ENCODE assay signal across 12 mouse cellular contexts in genomic region chr11:32538435-32538834, GRCm38 (mm10). TPM values are rescaled to one million over a fixed set of nuclear protein-coding genes. Genes with fewer than 3 reads are reported as not detected.
DNase-seq lines count a peak whose midpoint lies in the region; ATAC-seq and TF ChIP-seq lines count a peak whose summit lies in the region.
"Had no signal": no experiment of that assay in that cellular context is flagged by ENCODE, and none has a peak within 500 bp of the region (broad histone marks: within the 10 kb centered on the region; RNA-seq: fewer than 3 reads in every experiment).

No protein-coding gene starts in this region.

- H3K36me3 ChIP-seq in heart, adult 2 months (ENCODE audit: control insufficient read depth, insufficient read depth, low read length): no peaks in the 10 kb centered on the region
- H3K36me3 ChIP-seq in testis, adult 2 months (ENCODE audit: control insufficient read depth, insufficient read depth, low read length): no peaks in the 10 kb centered on the region
- no peaks in the 10 kb centered on the region for H3K36me3 ChIP-seq in forebrain, embryonic 14.5 days (ENCODE audit: control insufficient read depth, insufficient read depth, low read length)
- H3K36me3 ChIP-seq: embryonic facial prominence, embryonic 10.5 days had no signal

- no peaks in the 10 kb centered on the region for H3K27me3 ChIP-seq in heart, adult 2 months (ENCODE audit: control insufficient read depth, insufficient read depth, low read length)
- H3K27me3 ChIP-seq in testis, adult 2 months (ENCODE audit: control insufficient read depth, insufficient read depth, low read length): no peaks in the 10 kb centered on the region
- H3K27me3 ChIP-seq in forebrain, embryonic 14.5 days (replicated peaks; ENCODE audit: control insufficient read depth, insufficient read depth, low read length): no peaks in the 10 kb centered on the region

- peaks cover 26% of the 10 kb centered on the region for H3K4me1 ChIP-seq in heart, adult 2 months (ENCODE audit: control insufficient read depth, insufficient read depth, low read length)
- peaks cover 15% of the 10 kb centered on the region for H3K4me1 ChIP-seq in testis, adult 2 months (ENCODE audit: control insufficient read depth, insufficient read depth, low read length)
- H3K4me1 ChIP-seq in forebrain, embryonic 14.5 days (ENCODE audit: control insufficient read depth, insufficient read depth, low read length): peaks cover 5% of the 10 kb centered on the region; the same call in 1 of the 2 replicates

- no peak overlapping the region for H3K4me2 ChIP-seq in forebrain, embryonic 14.5 days (ENCODE audit: low read length)

- TF ChIP-seq POLR2A in heart, adult 2 months (IDR thresholded peaks at IDR 0.05; ENCODE audit: insufficient read depth, low read depth, low read length): no peak
- TF ChIP-seq POLR2A in testis, adult 2 months (IDR thresholded peaks at IDR 0.05; ENCODE audit: control insufficient read depth, low read depth, low read length): no peak

- no peak overlapping the region for H3K9ac ChIP-seq in heart, adult 2 months (ENCODE audit: low read depth, low read length)
- H3K9ac ChIP-seq in forebrain, embryonic 14.5 days (ENCODE audit: low read length): no peak overlapping the region

- no peaks in the 10 kb centered on the region for H3K9me3 ChIP-seq in forebrain, embryonic 14.5 days (replicated peaks; ENCODE audit: control insufficient read depth, low read length)
- H3K9me3 ChIP-seq: embryonic facial prominence, embryonic 10.5 days had no signal

- H3K27ac ChIP-seq in heart, adult 2 months: peak overlapping the region; percentile 67
- peak overlapping the region; percentile 58 for H3K27ac ChIP-seq in testis, adult 2 months (ENCODE audit: control insufficient read depth, insufficient read depth, low read depth, low read length)
- H3K27ac ChIP-seq in forebrain, embryonic 14.5 days (ENCODE audit: low read depth, low read length): no peak overlapping the region
- H3K27ac ChIP-seq: embryonic facial prominence, embryonic 10.5 days; hindbrain, postnatal 0 days had no signal

- peak; percentile 65 to 67 for DNase-seq in heart, adult 2 months
- no peak for DNase-seq in heart, postnatal 25 days (ENCODE audit: low spot score)
- no peak for DNase-seq in testis, postnatal 10 days (ENCODE audit: low spot score)
- peak; percentile 65 for DNase-seq in kidney, postnatal 14 days
- no peak for DNase-seq in right cerebral cortex, postnatal 25 days
- no peak for DNase-seq in thymus, postnatal 0 days (ENCODE audit: low spot score)
- no peak for DNase-seq in forebrain, embryonic 14.5 days (ENCODE audit: low spot score)
- DNase-seq: lung, postnatal 14 days had no signal

- 0 out of 2 replicates have a peak, but pooled peaks have one; percentile 8 for TF ChIP-seq EP300 in heart, adult 2 months (IDR thresholded peaks at IDR 0.05; ENCODE audit: insufficient read depth, low read depth, low read length)

- 0 out of 2 replicates have a peak, but pooled peaks have one; percentile 9 for TF ChIP-seq CTCF in heart, adult 2 months (IDR thresholded peaks at IDR 0.05)
- TF ChIP-seq CTCF in testis, adult 2 months (IDR thresholded peaks at IDR 0.05; ENCODE audit: control insufficient read depth, insufficient read depth, insufficient replicate concordance, low read depth, low read length): no peak

- no peak for ATAC-seq in forebrain, embryonic 14.5 days
- ATAC-seq: CD4-positive, CD25-positive, alpha-beta regulatory T cell, adult 4 months; hindbrain, postnatal 0 days had no signal

- WGBS in heart, adult 2 months: 19% methylated on average over 6 of the region's 6 CpGs
- 70% methylated on average over 6 of the region's 6 CpGs for WGBS in forebrain, embryonic 14.5 days

- H3K4me3 ChIP-seq in heart, adult 2 months: no peak overlapping the region
- H3K4me3 ChIP-seq in testis, adult 2 months (ENCODE audit: control insufficient read depth, low read depth, low read length): no peak overlapping the region
- H3K4me3 ChIP-seq in forebrain, embryonic 14.5 days (ENCODE audit: low read depth, low read length): no peak overlapping the region
- H3K4me3 ChIP-seq: embryonic facial prominence, embryonic 10.5 days had no signal

- intact Hi-C loops in heart, adult 2 months (cut with DNase I): loop anchor here (2.0 kb wide), 2 partner anchors 16 to 24 kb away; no protein-coding TSS in a partner anchor
- intact Hi-C loops in heart, postnatal 25 days (cut with DNase I): no loop called here

- H3K79me2 ChIP-seq in heart, adult 2 months (replicated peaks; ENCODE audit: control insufficient read depth, insufficient read depth, low read length): no peaks in the 10 kb centered on the region

RNA-seq across cellular contexts. Expression of gene Stk10, which starts 5.3 kb away (rescaled TPM):
- total RNA-seq in heart, adult 2 months (2021): 10 to 100 TPM in 1 of 2 experiments, 1 to 10 TPM in 1; 9.2 to 10.1 TPM
- polyA plus RNA-seq in heart, adult 2 months (2012; rRNA removed): 8.4 and 9.8 TPM in 2 replicates
- total RNA-seq in heart, postnatal 25 days (2021): 10 to 100 TPM in 1 of 2 experiments, 1 to 10 TPM in 1; 9.8 to 11.0 TPM
- polyA plus RNA-seq in testis, adult 2 months (2012; rRNA removed): 36.7 and 38.3 TPM in 2 replicates
- polyA plus RNA-seq in thymus, postnatal 0 days (2015; fragmentation: Nextera tagmentation; extraction: Ambion mirVana): 10.6 and 12.9 TPM in 2 replicates
- 0.80 and 1.1 TPM in 2 replicates for polyA plus RNA-seq in forebrain, embryonic 14.5 days (2014; fragmentation: Nextera tagmentation; extraction: Ambion mirVana)

RNA-seq across cellular contexts. Expression of gene Efcab9, which starts 6.6 kb away (rescaled TPM):
- total RNA-seq in heart, adult 2 months (2021): not detected
- not detected in 2 replicates for polyA plus RNA-seq in heart, adult 2 months (2012; rRNA removed)
- total RNA-seq in heart, postnatal 25 days (2021): under 1 TPM in 1 of 2 experiments, not detected in 1; 0.61 TPM
- 180 and 217 TPM in 2 replicates for polyA plus RNA-seq in testis, adult 2 months (2012; rRNA removed)
- polyA plus RNA-seq in thymus, postnatal 0 days (2015; fragmentation: Nextera tagmentation; extraction: Ambion mirVana): 1.9 and 2.1 TPM in 2 replicates
- 0.31 TPM in 1 of 2 replicates, not detected in the other for polyA plus RNA-seq in forebrain, embryonic 14.5 days (2014; fragmentation: Nextera tagmentation; extraction: Ambion mirVana)
- total RNA-seq: hindbrain, postnatal 0 days had no signal
- polyA plus RNA-seq: embryonic facial prominence, embryonic 10.5 days; hindbrain, postnatal 0 days had no signal

Comparison
In these comparisons a context has a peak if more than half of its experiments do, and no peak if none do; other contexts are left out.
1. DNase-seq: peak in heart, adult 2 months (2 of 2) and kidney, postnatal 14 days (single experiment); none in heart, postnatal 25 days (single experiment), testis, postnatal 10 days (single experiment), right cerebral cortex, postnatal 25 days (single experiment), thymus, postnatal 0 days (single experiment) and forebrain, embryonic 14.5 days (single experiment).
2. RNA of gene Efcab9, which starts 6.6 kb away (polyA plus RNA-seq): 180 to 217 TPM in testis, adult 2 months; 1.9 to 2.1 TPM in thymus, postnatal 0 days, 0.31 TPM in forebrain, embryonic 14.5 days and not detected in heart, adult 2 months; every median in the first group is over 10 times any median in the second.